Mouse (Mus musculus) gastrocnemius, adult 2 months (tissue): Measurements from ENCODE around the gene Esp34. TPM values are rescaled to one million over a fixed set of nuclear protein-coding genes. Genes with fewer than 3 reads are reported as not detected.

Experiments used
- DNase-seq: peaks from one replicate; pipeline ENCODE4 v3.0.0; 2022
- H3K27ac ChIP-seq: fragments of 200-600 bp; 2 replicates; pipeline ENCODE4 v1.8.1; 2022; ENCODE audit warnings: mild to moderate bottlenecking
- H3K4me3 ChIP-seq: fragments of 200-600 bp; 2 replicates; pipeline ENCODE4 v1.8.1; 2022; ENCODE audit warnings: mild to moderate bottlenecking, moderate library complexity
- CTCF ChIP-seq: fragments of 200-600 bp; IDR thresholded peaks from 2 replicates; pipeline ENCODE4 v1.8.1; 2022; ENCODE audit warnings: antibody characterized with exemption, mild to moderate bottlenecking, moderate library complexity
- intact Hi-C: fragments of 180-260 bp; cut with DNase I; formaldehyde crosslinking; loops from one replicate; pipeline ENCODE4 v1.15.1; 2025
- long read RNA-seq, 2 experiments: library from polyadenylated mRNA; stranded (forward); transcript quantifications; one replicate each; pipeline ENCODE4 v2.0.0; 2021
- total RNA-seq, 2 experiments: library from RNA; stranded (reverse); gene quantifications; 2 replicates each; pipeline ENCODE4 v1.2.3; 2021

Esp34 gene
- total RNA-seq, result not detected
- long read RNA-seq, experiment 1, result 0 reads
- long read RNA-seq, experiment 2, result 0 reads

DNA sequence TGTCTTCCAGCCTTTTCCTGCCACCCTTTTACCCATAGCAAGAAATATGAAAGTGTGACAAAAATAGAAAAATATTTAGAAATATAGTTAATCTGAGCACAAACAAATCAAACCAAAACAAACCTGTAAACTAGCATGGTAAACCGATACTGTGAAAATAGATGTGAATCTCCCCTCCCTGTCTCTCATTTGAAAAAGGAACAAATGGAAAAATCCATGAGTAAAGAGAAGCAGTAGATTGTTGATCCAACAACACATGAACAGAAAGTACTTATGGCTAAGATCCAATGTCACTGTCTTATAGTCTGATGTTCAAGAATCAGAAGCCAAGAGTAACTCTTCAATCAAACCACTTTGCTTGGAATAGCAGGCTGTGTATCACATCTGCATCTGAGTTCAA, at the start of gene Esp34:
Gene Esp34, plus strand, starts transcription at position 301 of the 400 bp plus-strand sequence.
- intact Hi-C loops, result no loop called here
- H3K27ac ChIP-seq, result no peak within 1 kb of the TSS
- no peak for TF ChIP-seq CTCF
- no peak within 1 kb of the TSS for H3K4me3 ChIP-seq
- DNase-seq, result no peak

DNA sequence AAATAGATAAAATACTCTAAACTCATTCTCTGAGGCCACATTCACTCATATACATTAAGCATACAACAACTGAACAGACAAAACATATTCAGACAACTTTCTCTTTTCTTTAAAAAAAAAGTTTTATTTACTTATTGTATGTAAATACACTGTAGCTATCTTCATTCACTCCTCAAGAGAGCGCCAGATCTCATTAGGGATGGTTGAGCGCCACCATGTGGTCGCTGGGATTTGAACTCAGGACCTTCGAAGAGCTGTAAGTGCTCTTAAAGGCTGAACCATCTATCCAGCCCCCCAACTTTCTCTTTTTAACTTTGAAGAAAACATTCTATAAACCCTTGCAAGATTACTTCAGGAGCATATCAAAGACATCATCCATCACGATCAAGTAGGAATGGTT, 8.5 kb downstream of the Esp34 start:
- DNase-seq, result no peak
- Histone ChIP-seq H3K4me3 (no peak overlapping the region), H3K27ac (no peak overlapping the region)
- intact Hi-C loops, result no loop called here
- TF ChIP-seq CTCF, result no peak

Other genes with a start within 250 kb of the Esp34 start
- gene Olfr137, start 246.6 kb upstream of the Esp34 start, total RNA-seq, result not detected
- not detected for gene Olfr136, start 224.4 kb upstream of the Esp34 start, total RNA-seq
- not detected for gene Esp36, start 134.0 kb upstream of the Esp34 start, total RNA-seq
- not detected for gene Esp31, start 85.3 kb downstream of the Esp34 start, total RNA-seq